Mouse (Mus musculus) heart, postnatal 0 days (tissue): ENCODE measurements around the gene Samd4. TPM values are rescaled to one million over a fixed set of nuclear protein-coding genes. Genes with fewer than 3 reads are reported as not detected.
A peak's percentile ranks its signal among the peaks of the same experiment; 100 is the strongest.

Source experiments
- ATAC-seq: fragments of 200-750 bp; cut with Nextera tagmentation; 2 replicates; pipeline ENCODE4 v1.8.0; 2017; ENCODE audit warnings: low read depth, moderate number of reproducible peaks, moderate library complexity; ENCODE audit not compliant: insufficient read depth
- DNase-seq: peaks from one replicate; pipeline ENCODE4 v3.0.0-alpha.2; 2016; ENCODE audit warnings: low spot score
- H3K27ac ChIP-seq: fragments of 300-500 bp; sonication (generic); 2 replicates; pipeline ENCODE4 v1.5.1; 2014; ENCODE audit warnings: low read depth, mild to moderate bottlenecking
- H3K27me3 ChIP-seq: fragments of 300-500 bp; sonication (generic); 2 replicates; pipeline ENCODE4 v1.6.1; 2014; ENCODE audit warnings: low read length, mixed read lengths; ENCODE audit not compliant: control insufficient read depth, insufficient read depth
- H3K36me3 ChIP-seq: fragments of 300-500 bp; sonication (generic); replicated peaks from 2 replicates; pipeline ENCODE4 v1.6.1; 2014; ENCODE audit warnings: low read length, mixed read lengths; ENCODE audit not compliant: control insufficient read depth, insufficient read depth
- H3K4me1 ChIP-seq: fragments of 300-500 bp; sonication (generic); 2 replicates; pipeline ENCODE4 v1.6.1; 2014; ENCODE audit warnings: antibody characterized with exemption; ENCODE audit not compliant: control insufficient read depth, insufficient read depth
- H3K4me2 ChIP-seq: fragments of 300-500 bp; sonication (generic); 2 replicates; pipeline ENCODE4 v1.6.1; 2014; ENCODE audit warnings: low read depth, mild to moderate bottlenecking, low read length, moderate library complexity
- H3K4me3 ChIP-seq: fragments of 300-500 bp; sonication (generic); 2 replicates; pipeline ENCODE4 v1.5.1; 2014; ENCODE audit warnings: low read depth, low read length
- H3K9ac ChIP-seq: fragments of 300-500 bp; sonication (generic); replicated peaks from 2 replicates; pipeline ENCODE4 v1.6.1; 2014; ENCODE audit warnings: low read depth, low read length, mixed read lengths
- H3K9me3 ChIP-seq: fragments of 300-500 bp; sonication (generic); replicated peaks from 2 replicates; pipeline ENCODE4 v1.6.1; 2016; ENCODE audit warnings: low read length; ENCODE audit not compliant: control insufficient read depth
- CTCF ChIP-seq: IDR thresholded peaks from 2 replicates; pipeline ENCODE4 v1.5.1; 2016; ENCODE audit warnings: antibody characterized with exemption, control low read depth, low read depth
- EP300 ChIP-seq: IDR thresholded peaks from 2 replicates; pipeline ENCODE4 v1.6.1; 2016; ENCODE audit warnings: antibody characterized with exemption, low read depth
- WGBS: fragments of 180-500 bp; shearing (Covaris S2); extraction: QIAGEN DNeasy Blood & Tissue Kit; methylation state at CpG from one replicate; pipeline ENCODE4 v1.1.7; 2014; 5-methylcytosine and 5-hydroxymethylcytosine counted together
- polyA plus RNA-seq: library from polyadenylated mRNA; unstranded; fragments of >200 nt; fragmentation: Nextera tagmentation; extraction: Ambion mirVana; gene quantifications from 2 replicates; pipeline ENCODE4 v1.2.1, GENCODE M21; 2015
- total RNA-seq: library from RNA; depleted of rRNA; stranded (reverse); fragments of >200 nt; gene quantifications from 2 replicates; pipeline ENCODE4 v1.2.3, GENCODE M21; 2014; ENCODE audit warnings: low replicate concordance

The Samd4 gene
- total and polyA plus RNA-seq, 2 experiments from 2014 or later = 12.5 to 53.8 TPM

GRCm38 (mm10) chr14:46853677-46854076 lies 29.0 kb upstream of the Samd4 start:
- ATAC-seq (no peak), DNase-seq (no peak)
- Histone ChIP-seq H3K4me3 (no peak overlapping the region), H3K27ac (no peak overlapping the region), H3K36me3 (peaks cover 16% of the 10 kb centered on the region), H3K27me3 (no peaks in the 10 kb centered on the region), H3K4me2 (no peak overlapping the region), H3K9me3 (no peaks in the 10 kb centered on the region), H3K9ac (no peak overlapping the region), H3K4me1 (no peaks in the 10 kb centered on the region)
- no peak for TF ChIP-seq EP300
- TF ChIP-seq CTCF = no peak
- WGBS = 66% methylated on average over 11 of the region's 11 CpGs

DNA sequence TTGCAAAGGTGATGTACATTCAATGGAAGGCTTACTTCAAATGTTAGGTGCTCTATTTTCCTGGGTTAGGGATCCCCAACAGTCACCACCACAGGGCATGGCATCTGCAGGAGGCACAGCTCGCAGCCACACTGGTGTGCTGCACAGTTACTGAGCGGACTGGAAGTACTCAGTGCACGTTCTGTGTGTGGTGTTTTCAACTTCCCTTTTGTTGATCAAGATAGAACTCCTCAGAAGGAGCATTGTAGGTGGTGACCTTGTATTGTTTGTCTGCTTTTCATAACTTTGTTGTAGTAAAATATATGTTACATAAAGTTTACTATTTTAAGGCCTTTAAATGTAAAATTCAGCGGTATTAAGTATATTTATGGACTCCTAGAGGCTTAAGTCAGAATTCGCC lies 19.7 kb upstream of the Samd4 start:
- 89% methylated on average over 5 of the region's 5 CpGs for WGBS
- Histone ChIP-seq H3K27ac (no peak overlapping the region), H3K27me3 (no peaks in the 10 kb centered on the region), H3K36me3 (0 out of 2 replicates have a peak, but pooled peaks cover 3% of the 10 kb centered on the region), H3K4me2 (no peak overlapping the region), H3K4me3 (no peak overlapping the region), H3K9ac (no peak overlapping the region), H3K4me1 (no peaks in the 10 kb centered on the region), H3K9me3 (no peaks in the 10 kb centered on the region)
- TF ChIP-seq CTCF (no peak), EP300 (no peak)
- ATAC-seq (no peak), DNase-seq (no peak)

DNA sequence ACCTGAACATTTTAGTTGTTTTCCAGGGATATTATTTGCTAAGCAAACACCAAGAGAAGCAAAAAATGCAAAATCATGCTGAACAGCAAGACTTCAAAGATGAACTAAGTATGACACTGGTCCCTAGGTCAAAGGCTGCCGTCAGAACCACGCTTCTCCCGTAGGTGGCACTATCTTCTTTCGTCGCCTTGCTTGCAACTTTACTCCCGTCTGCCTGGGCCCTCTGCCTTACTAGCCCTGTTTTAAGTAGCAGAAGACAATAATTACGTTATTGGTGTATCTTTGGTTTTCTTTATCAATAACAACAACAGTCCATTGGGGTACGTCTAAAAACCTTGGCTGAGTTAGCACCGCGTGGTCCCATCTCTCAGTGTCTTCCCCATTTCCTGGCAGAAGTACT lies 1.7 kb upstream of the Samd4 start:
- Histone ChIP-seq H3K4me1 (no peaks in the 10 kb centered on the region), H3K27ac (no peak overlapping the region), H3K9ac (peak overlapping the region; percentile 91; the same call in 1 of the 2 replicates), H3K9me3 (no peaks in the 10 kb centered on the region), H3K4me3 (peak overlapping the region; percentile 72), H3K27me3 (no peaks in the 10 kb centered on the region), H3K36me3 (no peaks in the 10 kb centered on the region; the same call in 1 of the 2 replicates), H3K4me2 (peak overlapping the region; percentile 81)
- no peak for TF ChIP-seq EP300
- TF ChIP-seq CTCF = peak; percentile 85
- DNase-seq = peak; percentile 73
- WGBS = 7% methylated on average over 10 of the region's 10 CpGs
- no peak for ATAC-seq

- Histone ChIP-seq H3K27ac (peak overlapping the region; percentile 96), H3K27me3 (no peaks in the 10 kb centered on the region), H3K4me2 (peak overlapping the region; percentile 81), H3K4me1 (peaks cover 1% of the 10 kb centered on the region; the same call in 1 of the 2 replicates), H3K9me3 (no peaks in the 10 kb centered on the region), H3K36me3 (no peaks in the 10 kb centered on the region; the same call in 1 of the 2 replicates), H3K4me3 (peak overlapping the region; percentile 72), H3K9ac (peak overlapping the region; percentile 91)
- 4% methylated on average over 40 of the region's 40 CpGs for WGBS
- ATAC-seq (peak; percentile 3), DNase-seq (peak; percentile 39)
- TF ChIP-seq EP300 = no peak
- no peak for TF ChIP-seq CTCF
Observed at GRCm38 (mm10) chr14:46881581-46882430, 848 bp upstream of the Samd4 start.

- H3K36me3 ChIP-seq = peaks cover under 1% of the 10 kb centered on the region
- H3K4me3 ChIP-seq = peak overlapping the region; percentile 72
- under 1% methylated on average over 60 of the region's 70 CpGs for WGBS
- H3K9me3 ChIP-seq = no peaks in the 10 kb centered on the region
- H3K4me2 ChIP-seq = peak overlapping the region; percentile 81
- TF ChIP-seq CTCF (peak; percentile 31), EP300 (no peak; the same call in 1 of the 2 replicates)
- DNase-seq (peak; percentile 60), ATAC-seq (peak; percentile 2; the same call in 1 of the 2 replicates)
- H3K27me3 ChIP-seq = no peaks in the 10 kb centered on the region
- H3K9ac ChIP-seq = peak overlapping the region; percentile 91
- H3K4me1 ChIP-seq = peaks cover 14% of the 10 kb centered on the region; the same call in 1 of the 2 replicates
- peak overlapping the region; percentile 96 for H3K27ac ChIP-seq
Observed at GRCm38 (mm10) chr14:46883068-46883870, 615 bp downstream of the Samd4 start.
